Mouse (Mus musculus) heart, postnatal 0 days (tissue): ENCODE measurements around the gene Inhba.

Source experiments
- CTCF ChIP-seq: IDR thresholded peaks from 2 replicates; pipeline ENCODE4 v1.5.1; 2016; ENCODE audit warnings: antibody characterized with exemption, control low read depth, low read depth
- EP300 ChIP-seq: IDR thresholded peaks from 2 replicates; pipeline ENCODE4 v1.6.1; 2016; ENCODE audit warnings: antibody characterized with exemption, low read depth

DNA sequence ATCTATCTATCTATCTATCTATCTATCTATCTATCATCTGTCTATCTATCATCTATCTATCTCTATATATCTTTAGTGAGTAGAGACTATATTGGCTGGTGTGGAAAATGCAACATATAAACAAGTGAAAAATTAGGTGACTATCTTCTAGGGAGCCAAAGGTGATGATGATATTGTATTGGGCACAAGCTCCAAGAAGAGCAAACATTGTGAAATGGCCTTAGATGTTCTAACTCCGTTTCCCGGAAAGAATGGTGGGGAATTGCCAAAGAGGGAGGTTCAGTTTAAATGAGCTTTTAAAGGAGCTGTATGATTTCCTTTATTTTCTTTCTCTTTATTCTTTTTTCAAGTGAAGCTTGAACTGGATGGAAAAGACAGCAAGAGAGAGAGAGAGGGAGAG lies 57.4 kb downstream of the Inhba start:
- TF ChIP-seq CTCF: no peak
- TF ChIP-seq EP300: no peak
